Mouse (Mus musculus) E14TG2a.4 (cell line): Measurements from ENCODE around the gene Fam227a.

ENCODE experiments used
- CTCF ChIP-seq: conservative IDR thresholded peaks from 2 replicates; pipeline ENCODE4 v1.5.1; 2014; ENCODE audit warnings: low read length
- NANOG ChIP-seq: IDR thresholded peaks from 2 replicates; pipeline ENCODE4 v1.6.1; 2014; ENCODE audit warnings: borderline replicate concordance, low read length, mixed read lengths

- TF ChIP-seq CTCF, result peak; percentile 80
- no peak for TF ChIP-seq NANOG
Measured at GRCm38 (mm10) chr15:79650569-79650968, 8.2 kb downstream of the Fam227a start.
